ENCODE assay signal across 17 mouse cellular contexts in the genomic region with DNA sequence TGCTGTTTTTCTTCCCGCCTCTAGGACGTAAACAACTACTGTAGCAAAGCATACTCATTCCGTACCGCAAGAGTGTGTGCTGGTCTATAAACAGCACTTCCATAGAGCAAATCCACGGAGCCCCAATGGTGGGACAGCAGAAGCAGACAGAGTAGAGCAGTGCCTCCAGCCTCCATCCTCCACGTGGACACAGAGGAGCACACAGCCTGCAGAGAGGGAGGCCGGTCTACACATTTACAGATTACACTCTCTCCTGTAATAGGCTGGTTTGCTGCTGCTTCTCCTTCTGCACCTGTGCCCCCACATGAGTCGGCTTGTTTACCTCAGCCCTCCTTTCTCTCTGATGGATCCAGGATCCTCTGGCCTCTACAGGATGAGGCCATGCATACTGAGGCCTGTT.
DNase-seq lines count a peak whose midpoint lies in the region; ATAC-seq and TF ChIP-seq lines count a peak whose summit lies in the region.
"Had no signal": no experiment of that assay in that cellular context is flagged by ENCODE, and none has a peak within 500 bp of the region (broad histone marks: within the 10 kb centered on the region; RNA-seq: fewer than 3 reads in every experiment).

No protein-coding gene starts in this region.

- H3K9me3 ChIP-seq in kidney, postnatal 0 days (replicated peaks; ENCODE audit: low read length): no peaks in the 10 kb centered on the region
- no peaks in the 10 kb centered on the region for H3K9me3 ChIP-seq in liver, embryonic 16.5 days (replicated peaks; ENCODE audit: control insufficient read depth, low read length)
- H3K9me3 ChIP-seq: heart, embryonic 10.5 days; hindbrain, embryonic 10.5 days; limb, embryonic 12.5 days; neural tube, embryonic 15.5 days had no signal

- peak; percentile 13; the same call in 1 of the 2 replicates for TF ChIP-seq CTCF in kidney, postnatal 0 days (IDR thresholded peaks at IDR 0.05; ENCODE audit: low read depth)

- no peak for ATAC-seq in kidney, postnatal 0 days (replicated peaks; ENCODE audit: low FRiP score, low read depth)
- ATAC-seq in liver, embryonic 16.5 days (ENCODE audit: low read depth): peak; percentile 54
- no peak for ATAC-seq in activated CD4-positive, CD25-positive, alpha-beta regulatory T cell, adult 4 months

- no peaks in the 10 kb centered on the region for H3K36me3 ChIP-seq in kidney, postnatal 0 days (ENCODE audit: insufficient read depth, low read length)
- no peaks in the 10 kb centered on the region for H3K36me3 ChIP-seq in liver, embryonic 16.5 days (ENCODE audit: control insufficient read depth, insufficient read depth)
- H3K36me3 ChIP-seq: heart, embryonic 10.5 days; hindbrain, embryonic 10.5 days; limb, embryonic 12.5 days had no signal

- H3K4me1 ChIP-seq in kidney, postnatal 0 days (replicated peaks; ENCODE audit: insufficient read depth, low read length): no peaks in the 10 kb centered on the region
- H3K4me1 ChIP-seq in liver, embryonic 16.5 days (ENCODE audit: control insufficient read depth, low read depth, low read length): peaks cover 6% of the 10 kb centered on the region
- H3K4me1 ChIP-seq: hindbrain, embryonic 10.5 days; neural tube, embryonic 15.5 days had no signal

- no peak overlapping the region for H3K9ac ChIP-seq in kidney, postnatal 0 days (ENCODE audit: low read depth, low read length)
- no peak overlapping the region for H3K9ac ChIP-seq in liver, embryonic 16.5 days (ENCODE audit: low read depth, low read length)
- H3K9ac ChIP-seq: limb, embryonic 12.5 days; neural tube, embryonic 15.5 days had no signal

- WGBS in kidney, postnatal 0 days: 65% methylated on average over 8 of the region's 8 CpGs
- WGBS in liver, embryonic 16.5 days (ENCODE audit: insufficient replicate concordance): 30% methylated on average over 8 of the region's 8 CpGs

- no peak overlapping the region for H3K27ac ChIP-seq in kidney, postnatal 0 days
- H3K27ac ChIP-seq in liver, embryonic 16.5 days (ENCODE audit: low read length): no peak overlapping the region
- H3K27ac ChIP-seq: heart, embryonic 10.5 days; hindbrain, embryonic 10.5 days; limb, embryonic 12.5 days; neural tube, embryonic 15.5 days had no signal

- H3K4me3 ChIP-seq in kidney, postnatal 0 days (replicated peaks; ENCODE audit: low read depth, low read length): no peak overlapping the region
- H3K4me3 ChIP-seq in liver, embryonic 16.5 days (ENCODE audit: low read depth, low read length): no peak overlapping the region
- H3K4me3 ChIP-seq: heart, embryonic 10.5 days; hindbrain, embryonic 10.5 days; limb, embryonic 12.5 days; neural tube, embryonic 15.5 days had no signal

- DNase-seq in kidney, postnatal 0 days (ENCODE audit: low spot score): no peak
- DNase-seq in kidney, adult 11 months: no peak
- peak; percentile 37 for DNase-seq in ZHBTc4 (ENCODE audit: low read depth, low spot score)
- peak; percentile 69 for DNase-seq in thymus, postnatal 14 days
- no peak for DNase-seq in spleen, postnatal 14 days (ENCODE audit: low spot score in 2 of 2)
- no peak for DNase-seq in cerebellum, adult 9-11 months
- DNase-seq: adrenal gland, postnatal 36 days; cerebellum, adult 11 months; kidney, adult 8-10 months; layer of hippocampus, adult 9-11 months; lung, postnatal 14 days had no signal

- H3K27me3 ChIP-seq in kidney, postnatal 0 days (ENCODE audit: insufficient read depth, low read length): no peaks in the 10 kb centered on the region
- no peaks in the 10 kb centered on the region for H3K27me3 ChIP-seq in liver, embryonic 16.5 days (ENCODE audit: control insufficient read depth, insufficient read depth, low read depth, low read length)
- H3K27me3 ChIP-seq: limb, embryonic 12.5 days; neural tube, embryonic 15.5 days had no signal

- no peak overlapping the region for H3K4me2 ChIP-seq in kidney, postnatal 0 days (ENCODE audit: low read length)
- H3K4me2 ChIP-seq in liver, embryonic 16.5 days (ENCODE audit: low read depth, low read length): no peak overlapping the region
- H3K4me2 ChIP-seq: limb, embryonic 12.5 days; neural tube, embryonic 15.5 days had no signal

Comparison
In these comparisons a context has a peak if more than half of its experiments do, and no peak if none do; other contexts are left out.
1. DNase-seq: peak in ZHBTc4 (single experiment) and thymus, postnatal 14 days (single experiment); none in kidney, postnatal 0 days (single experiment), kidney, adult 11 months (single experiment), spleen, postnatal 14 days (0 of 2) and cerebellum, adult 9-11 months (single experiment).